Mouse (Mus musculus): ENCODE data around the gene Fyb. TPM values are rescaled to one million over a fixed set of nuclear protein-coding genes. Genes with fewer than 3 reads are reported as not detected.

The Fyb gene
- polyA plus RNA-seq, 1 experiment: 103 TPM

DNA sequence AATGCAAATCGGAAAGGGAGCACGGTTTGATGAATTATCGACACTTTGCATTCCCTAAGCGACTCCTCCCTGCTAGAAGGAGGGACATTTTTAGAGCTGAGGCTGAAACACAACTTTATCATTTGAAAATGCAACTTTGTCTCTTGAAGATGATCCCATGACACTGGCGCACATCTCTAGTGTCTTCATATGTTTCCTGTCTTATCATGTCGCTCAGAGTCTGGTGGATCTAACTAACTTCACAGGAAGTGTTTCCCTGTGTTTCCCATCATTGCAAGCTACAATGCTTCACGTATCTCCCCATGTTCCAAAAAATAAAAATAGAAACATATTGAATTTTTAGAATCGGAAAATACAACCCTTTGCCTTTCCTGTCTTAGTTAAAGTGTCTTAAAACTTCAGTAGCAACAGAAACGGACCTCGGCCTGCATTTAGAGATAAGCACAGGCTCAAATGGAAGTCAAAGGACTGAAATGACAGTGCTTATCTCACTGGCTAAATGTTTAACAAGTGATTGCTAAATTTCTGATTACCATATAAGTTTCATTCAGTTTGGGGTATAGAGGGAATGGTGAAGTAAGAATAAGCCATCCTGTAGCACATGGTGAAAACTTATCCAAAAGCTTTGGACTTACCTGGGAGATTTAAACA is 2.0 kb upstream of the Fyb start:
- Histone ChIP-seq H3K27ac (ENCODE audit: control insufficient read depth, insufficient read depth, low read depth, low read length) (no peak overlapping the region), H3K4me3 (ENCODE audit: control insufficient read depth, low read depth, low read length) (no peak overlapping the region), H3K4me1 (ENCODE audit: control insufficient read depth, insufficient read depth, low read length) (peaks cover 5% of the 10 kb centered on the region), H3K36me3 (ENCODE audit: control insufficient read depth, insufficient read depth, low read length) (no peaks in the 10 kb centered on the region), H3K27me3 (ENCODE audit: control insufficient read depth, insufficient read depth, low read length) (no peaks in the 10 kb centered on the region)
- no peak for TF ChIP-seq POLR2A (IDR thresholded peaks at IDR 0.05; ENCODE audit: control insufficient read depth, low read depth, low read length)
- TF ChIP-seq CTCF (IDR thresholded peaks at IDR 0.05; ENCODE audit: control insufficient read depth, insufficient read depth, insufficient replicate concordance, low read depth, low read length): no peak

GRCm38 (mm10) chr15:6524801-6525200 is 2.1 kb downstream of the Fyb start:
- TF ChIP-seq CTCF (IDR thresholded peaks at IDR 0.05; ENCODE audit: control insufficient read depth, insufficient read depth, insufficient replicate concordance, low read depth, low read length): no peak
- no peak for TF ChIP-seq POLR2A (IDR thresholded peaks at IDR 0.05; ENCODE audit: control insufficient read depth, low read depth, low read length)
- Histone ChIP-seq H3K4me3 (ENCODE audit: control insufficient read depth, low read depth, low read length) (no peak overlapping the region), H3K27me3 (ENCODE audit: control insufficient read depth, insufficient read depth, low read length) (no peaks in the 10 kb centered on the region), H3K4me1 (ENCODE audit: control insufficient read depth, insufficient read depth, low read length) (peaks cover 3% of the 10 kb centered on the region; the same call in 1 of the 2 replicates), H3K27ac (ENCODE audit: control insufficient read depth, insufficient read depth, low read depth, low read length) (no peak overlapping the region), H3K36me3 (ENCODE audit: control insufficient read depth, insufficient read depth, low read length) (no peaks in the 10 kb centered on the region)

- Histone ChIP-seq H3K27me3 (ENCODE audit: control insufficient read depth, insufficient read depth, low read length) (no peaks in the 10 kb centered on the region), H3K36me3 (ENCODE audit: control insufficient read depth, insufficient read depth, low read length) (no peaks in the 10 kb centered on the region), H3K4me1 (ENCODE audit: control insufficient read depth, insufficient read depth, low read length) (no peaks in the 10 kb centered on the region), H3K4me3 (ENCODE audit: control insufficient read depth, low read depth, low read length) (no peak overlapping the region), H3K27ac (ENCODE audit: control insufficient read depth, insufficient read depth, low read depth, low read length) (no peak overlapping the region)
- TF ChIP-seq POLR2A (IDR thresholded peaks at IDR 0.05; ENCODE audit: control insufficient read depth, low read depth, low read length) (no peak), CTCF (IDR thresholded peaks at IDR 0.05; ENCODE audit: control insufficient read depth, insufficient read depth, insufficient replicate concordance, low read depth, low read length) (no peak)
These were observed 2.7 kb downstream of the Fyb start for GRCm38 (mm10) chr15:6525386-6525785.

GRCm38 (mm10) chr15:6533858-6534343 is 11.2 kb downstream of the Fyb start:
- Histone ChIP-seq H3K4me1 (ENCODE audit: control insufficient read depth, insufficient read depth, low read length) (no peaks in the 10 kb centered on the region), H3K36me3 (ENCODE audit: control insufficient read depth, insufficient read depth, low read length) (no peaks in the 10 kb centered on the region), H3K27ac (ENCODE audit: control insufficient read depth, insufficient read depth, low read depth, low read length) (no peak overlapping the region), H3K4me3 (ENCODE audit: control insufficient read depth, low read depth, low read length) (no peak overlapping the region), H3K27me3 (ENCODE audit: control insufficient read depth, insufficient read depth, low read length) (no peaks in the 10 kb centered on the region)
- TF ChIP-seq POLR2A (IDR thresholded peaks at IDR 0.05; ENCODE audit: control insufficient read depth, low read depth, low read length) (no peak), CTCF (IDR thresholded peaks at IDR 0.05; ENCODE audit: control insufficient read depth, insufficient read depth, insufficient replicate concordance, low read depth, low read length) (no peak)

DNA sequence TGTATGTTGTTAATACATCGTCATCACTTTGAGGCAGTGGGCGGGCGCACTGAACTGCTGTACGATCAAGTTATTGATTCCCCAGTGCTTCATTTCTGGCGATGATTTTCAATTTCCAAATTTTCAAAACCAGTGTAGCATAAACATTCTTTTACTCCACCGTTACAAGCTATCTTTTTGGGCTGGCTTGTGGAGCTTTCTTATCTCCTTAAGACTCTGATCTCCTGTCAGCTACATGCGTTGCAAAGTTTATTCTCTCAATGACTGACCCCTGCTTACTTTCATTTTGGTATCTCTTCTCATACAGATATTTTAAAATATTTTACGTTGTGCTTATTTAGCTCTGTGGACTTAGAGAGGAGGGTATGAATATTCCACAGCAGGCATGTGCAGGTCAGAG is 11.9 kb downstream of the Fyb start:
- Histone ChIP-seq H3K27me3 (ENCODE audit: control insufficient read depth, insufficient read depth, low read length) (no peaks in the 10 kb centered on the region), H3K4me1 (ENCODE audit: control insufficient read depth, insufficient read depth, low read length) (no peaks in the 10 kb centered on the region)
- TF ChIP-seq CTCF (IDR thresholded peaks at IDR 0.05; ENCODE audit: control insufficient read depth, insufficient read depth, insufficient replicate concordance, low read depth, low read length) (no peak), POLR2A (IDR thresholded peaks at IDR 0.05; ENCODE audit: control insufficient read depth, low read depth, low read length) (no peak)

DNA sequence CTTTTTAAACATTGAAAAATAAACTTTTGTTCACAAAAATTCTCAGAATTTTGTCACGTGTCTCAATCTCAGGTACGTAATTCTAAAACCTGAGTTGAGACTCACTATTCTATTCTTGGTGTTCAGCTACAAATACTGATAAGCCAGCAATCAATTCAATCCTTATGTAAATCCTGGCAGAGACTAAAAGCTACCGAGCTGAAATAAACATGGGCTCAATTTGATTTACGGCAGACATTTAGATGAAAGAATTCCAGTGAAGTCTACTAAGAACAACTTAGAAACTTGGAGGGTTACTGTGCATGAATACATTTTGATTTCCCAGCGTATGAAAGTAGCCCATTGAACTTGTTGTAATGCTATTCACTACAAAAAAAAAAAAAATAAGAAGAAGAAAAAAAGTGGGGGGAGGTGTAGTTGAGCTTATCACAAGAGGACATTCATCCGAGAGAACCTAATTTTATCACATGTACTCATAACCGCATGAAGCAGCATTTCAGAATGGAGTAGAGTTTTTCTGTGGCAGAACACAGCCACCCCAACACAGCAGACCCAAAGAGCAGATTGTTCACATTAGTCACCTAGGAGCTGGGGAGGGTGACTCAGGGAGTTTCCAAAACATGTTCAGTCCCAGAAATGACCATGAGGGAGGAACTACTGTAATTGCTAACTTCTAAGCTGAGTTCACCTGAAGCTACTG is 17.1 kb downstream of the Fyb start:
- Histone ChIP-seq H3K4me1 (ENCODE audit: control insufficient read depth, insufficient read depth, low read length) (no peaks in the 10 kb centered on the region), H3K27ac (ENCODE audit: control insufficient read depth, insufficient read depth, low read depth, low read length) (no peak overlapping the region), H3K36me3 (ENCODE audit: control insufficient read depth, insufficient read depth, low read length) (no peaks in the 10 kb centered on the region), H3K4me3 (ENCODE audit: control insufficient read depth, low read depth, low read length) (no peak overlapping the region), H3K27me3 (ENCODE audit: control insufficient read depth, insufficient read depth, low read length) (no peaks in the 10 kb centered on the region)
- TF ChIP-seq POLR2A (IDR thresholded peaks at IDR 0.05; ENCODE audit: control insufficient read depth, low read depth, low read length): no peak

More for the DNA sequence above, 11.9 kb downstream of the Fyb start:
- Histone ChIP-seq H3K36me3 (ENCODE audit: control insufficient read depth, insufficient read depth, low read length) (no peaks in the 10 kb centered on the region), H3K27ac (ENCODE audit: control insufficient read depth, insufficient read depth, low read depth, low read length) (no peak overlapping the region), H3K4me3 (ENCODE audit: control insufficient read depth, low read depth, low read length) (no peak overlapping the region)

- Histone ChIP-seq H3K4me3 (ENCODE audit: control insufficient read depth, low read depth, low read length) (no peak overlapping the region), H3K36me3 (ENCODE audit: control insufficient read depth, insufficient read depth, low read length) (no peaks in the 10 kb centered on the region), H3K4me1 (ENCODE audit: control insufficient read depth, insufficient read depth, low read length) (no peaks in the 10 kb centered on the region), H3K27ac (ENCODE audit: control insufficient read depth, insufficient read depth, low read depth, low read length) (no peak overlapping the region), H3K27me3 (ENCODE audit: control insufficient read depth, insufficient read depth, low read length) (no peaks in the 10 kb centered on the region)
- no peak for TF ChIP-seq POLR2A (IDR thresholded peaks at IDR 0.05; ENCODE audit: control insufficient read depth, low read depth, low read length)
- no peak for TF ChIP-seq CTCF (IDR thresholded peaks at IDR 0.05; ENCODE audit: control insufficient read depth, insufficient read depth, insufficient replicate concordance, low read depth, low read length)
These were observed 26.3 kb downstream of the Fyb start for GRCm38 (mm10) chr15:6548911-6549310.

Measured in testis, adult 2 months (tissue).